Mouse (Mus musculus): ENCODE data around the gene Cd3e.
"Not testable (repeated sequence)": the region's sequence is repeated elsewhere in the genome, so short reads cannot be mapped to it uniquely, and the experiment has no call there.

Cd3e gene

GRCm38 (mm10) chr9:45009180-45010078 lies at the start of gene Cd3e:
Cd3e (minus strand) TSS chr9:45009627.
- DNase-seq, result no peak

- no peak for DNase-seq
These were observed 49.0 kb upstream of the Cd3e start for GRCm38 (mm10) chr9:45058304-45058940.

GRCm38 (mm10) chr9:45055082-45055713 lies 45.8 kb upstream of the Cd3e start, which contains the start of gene Mpzl3:
Mpzl3 (plus strand) TSS chr9:45055186.
- peak; percentile 91 to 93 for DNase-seq

GRCm38 (mm10) chr9:45050301-45050700 lies 40.9 kb upstream of the Cd3e start:
- no peak for DNase-seq

GRCm38 (mm10) chr9:45049731-45050130 lies 40.3 kb upstream of the Cd3e start:
- no peak for DNase-seq

- peak; percentile 49 to 54 for DNase-seq
These were observed 39.1 kb upstream of the Cd3e start for GRCm38 (mm10) chr9:45048511-45048910.

GRCm38 (mm10) chr9:45046973-45047372 lies 37.5 kb upstream of the Cd3e start:
- no peak for DNase-seq

GRCm38 (mm10) chr9:45042947-45043346 lies 33.5 kb upstream of the Cd3e start:
- peak in 1 of 2 experiments; percentile 25 for DNase-seq

- DNase-seq, result peak; percentile 16 to 20
These were observed 32.8 kb upstream of the Cd3e start for GRCm38 (mm10) chr9:45042056-45042720.

GRCm38 (mm10) chr9:45041131-45041838 lies 31.9 kb upstream of the Cd3e start:
- DNase-seq, result peak; percentile 35 to 36

GRCm38 (mm10) chr9:45040066-45040845 lies 30.8 kb upstream of the Cd3e start:
- peak in 1 of 2 experiments; percentile 29 for DNase-seq

GRCm38 (mm10) chr9:45039499-45039898 lies 30.1 kb upstream of the Cd3e start, which contains the start of gene Mpzl2:
Mpzl2 (plus strand) TSS chr9:45039799.
- DNase-seq, result no peak

GRCm38 (mm10) chr9:45037803-45038202 lies 28.4 kb upstream of the Cd3e start:
- DNase-seq, result not testable (repeated sequence)

GRCm38 (mm10) chr9:45034526-45034925 lies 25.1 kb upstream of the Cd3e start:
- DNase-seq, result no peak

GRCm38 (mm10) chr9:45032261-45032660 lies 22.8 kb upstream of the Cd3e start:
- DNase-seq, result no peak

- DNase-seq, result peak; percentile 42 to 53
These were observed 20.9 kb upstream of the Cd3e start for GRCm38 (mm10) chr9:45030341-45030740.

- no peak for DNase-seq
These were observed 17.9 kb upstream of the Cd3e start for GRCm38 (mm10) chr9:45027376-45027775.

- no peak for DNase-seq
These were observed 14.8 kb upstream of the Cd3e start for GRCm38 (mm10) chr9:45024187-45024586.

GRCm38 (mm10) chr9:45023638-45024037 lies 14.2 kb upstream of the Cd3e start:
- DNase-seq, result no peak

- DNase-seq, result peak; percentile 78 to 82
These were observed 13.4 kb upstream of the Cd3e start for GRCm38 (mm10) chr9:45022800-45023199.

GRCm38 (mm10) chr9:45018031-45018430 lies 8.6 kb upstream of the Cd3e start:
- no peak for DNase-seq

Data from B cell, adult 2 months (primary cell).